In the genomic region with DNA sequence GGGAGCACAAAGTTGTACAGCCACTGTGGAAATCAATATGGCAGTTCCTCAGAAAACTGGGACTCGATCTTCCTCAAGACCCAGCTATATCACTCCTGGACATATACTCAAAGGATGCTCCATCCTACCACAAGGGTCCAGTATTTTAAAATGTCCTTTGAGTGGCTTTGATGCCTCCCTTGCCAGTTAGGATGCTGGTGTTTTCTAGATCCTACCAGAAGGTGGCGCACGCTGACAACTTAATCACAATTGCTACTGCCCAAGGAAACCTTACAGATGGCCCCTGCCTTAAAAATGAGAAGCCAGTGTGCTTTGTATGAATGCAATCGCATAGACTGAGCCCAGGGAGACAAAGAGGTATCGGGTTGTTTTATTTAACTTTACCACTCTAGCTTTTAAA, we compare ENCODE assay signal across 9 mouse cellular contexts. TPM values are rescaled to one million over a fixed set of nuclear protein-coding genes. Genes with fewer than 3 reads are reported as not detected.
DNase-seq lines count a peak whose midpoint lies in the region; ATAC-seq and TF ChIP-seq lines count a peak whose summit lies in the region.
"Had no signal": no experiment of that assay in that cellular context is flagged by ENCODE, and none has a peak within 500 bp of the region (broad histone marks: within the 10 kb centered on the region; RNA-seq: fewer than 3 reads in every experiment).

No protein-coding gene starts in this region.

- peak; percentile 81 for TF ChIP-seq CTCF in G1E (IDR thresholded peaks at IDR 0.05; ENCODE audit: low read depth, low read length)
- peak; percentile 95 for TF ChIP-seq CTCF in layer of hippocampus, adult 2 months (conservative IDR thresholded peaks at IDR 0.05)

- 15% methylated on average over 5 of the region's 5 CpGs for WGBS in forebrain, embryonic 11.5 days

- intact Hi-C loops in heart, postnatal 25 days (cut with DNase I), result loop anchor here (2.0 kb wide), 3 partner anchors 340 to 530 kb away; no protein-coding TSS in a partner anchor

- H3K4me1 ChIP-seq in G1E (ENCODE audit: insufficient read depth, low read depth, low read length), result no peaks in the 10 kb centered on the region
- H3K4me1 ChIP-seq in forebrain, embryonic 11.5 days (replicated peaks; ENCODE audit: control insufficient read depth, insufficient read depth, low read length), result no peaks in the 10 kb centered on the region
- H3K4me1 ChIP-seq: heart, embryonic 15.5 days had no signal

- peak; percentile 75 for DNase-seq in G1E (ENCODE audit: low spot score)
- DNase-seq in c-Kit-positive CD71-negative TER-119-negative erythroid progenitor cells, embryonic 14.5 days (ENCODE audit: low read depth), result peak; percentile 68
- DNase-seq in forebrain, embryonic 11.5 days (ENCODE audit: low spot score), result peak; percentile 86
- peak; percentile 31 for DNase-seq in heart, postnatal 25 days (ENCODE audit: low spot score)
- DNase-seq in layer of hippocampus, adult 2 months (ENCODE audit: low spot score in 2 of 2), result peak; percentile 78 to 87
- peak; percentile 81 for DNase-seq in lung, postnatal 14 days
- peak; percentile 89 for DNase-seq in retina, postnatal 1 day
- DNase-seq in urinary bladder, adult 18-20 months (ENCODE audit: low spot score in 2 of 2), result peak; percentile 27 to 62

- peaks cover 8% of the 10 kb centered on the region; the same call in 1 of the 2 replicates for H3K27me3 ChIP-seq in G1E (ENCODE audit: insufficient read depth, low read length)
- H3K27me3 ChIP-seq in forebrain, embryonic 11.5 days (ENCODE audit: control insufficient read depth, insufficient read depth, low read length), result no peaks in the 10 kb centered on the region
- H3K27me3 ChIP-seq: heart, embryonic 15.5 days had no signal

- no peaks in the 10 kb centered on the region for H3K9me3 ChIP-seq in G1E (replicated peaks)
- H3K9me3 ChIP-seq in forebrain, embryonic 11.5 days (ENCODE audit: control insufficient read depth, low read length), result no peaks in the 10 kb centered on the region
- H3K9me3 ChIP-seq: heart, embryonic 15.5 days had no signal

- H3K4me2 ChIP-seq in forebrain, embryonic 11.5 days (ENCODE audit: low read depth, low read length, severe bottlenecking), result no peak overlapping the region
- H3K4me2 ChIP-seq: heart, embryonic 15.5 days had no signal

- no peak; the same call in 1 of the 2 replicates for ATAC-seq in G1E (ENCODE audit: extremely low read depth, insufficient number of reproducible peaks, low FRiP score, poor library complexity, severe bottlenecking)
- peak; percentile 44; the same call in 1 of the 2 replicates for ATAC-seq in forebrain, embryonic 11.5 days (replicated peaks; ENCODE audit: low FRiP score)

- no peak overlapping the region for H3K4me3 ChIP-seq in G1E (ENCODE audit: low read depth, low read length)
- no peak overlapping the region for H3K4me3 ChIP-seq in forebrain, embryonic 11.5 days (ENCODE audit: low read depth, low read length)
- no peak overlapping the region for H3K4me3 ChIP-seq in layer of hippocampus, adult 2 months
- H3K4me3 ChIP-seq: heart, embryonic 15.5 days had no signal

- peaks cover 18% of the 10 kb centered on the region for H3K36me3 ChIP-seq in G1E (replicated peaks)
- no peaks in the 10 kb centered on the region; the same call in 1 of the 2 replicates for H3K36me3 ChIP-seq in forebrain, embryonic 11.5 days (ENCODE audit: control insufficient read depth, insufficient read depth, low read length)

- peak overlapping the region; percentile 17; the same call in 1 of the 2 replicates for H3K9ac ChIP-seq in forebrain, embryonic 11.5 days (ENCODE audit: low read length)
- H3K9ac ChIP-seq: heart, embryonic 15.5 days had no signal

- H3K27ac ChIP-seq in forebrain, embryonic 11.5 days (ENCODE audit: low read depth, low read length), result no peak overlapping the region
- H3K27ac ChIP-seq in layer of hippocampus, adult 2 months, result no peak overlapping the region
- H3K27ac ChIP-seq: heart, embryonic 15.5 days had no signal

RNA-seq across cellular contexts. Expression of gene Pdcl3, which starts 15.7 kb away (rescaled TPM):
- total RNA-seq in G1E (2014; fragmentation: Nextera tagmentation) (65.5 and 96.3 TPM in 2 replicates), G1E (2017) (63.4 and 67.0 TPM in 2 replicates)
- polyA plus RNA-seq in G1E (2012), result 49.8 and 51.6 TPM in 2 replicates
- 152 and 157 TPM in 2 replicates for polyA plus RNA-seq in forebrain, embryonic 11.5 days (2014; fragmentation: Nextera tagmentation; extraction: Ambion mirVana)
- total RNA-seq in heart, postnatal 25 days (2021), result 10 to 100 TPM; 68.6 to 72.8 TPM
- total RNA-seq in layer of hippocampus, adult 2 months (2021), result 10 to 100 TPM; 36.3 TPM

Comparison
In these comparisons a context has a peak if more than half of its experiments do, and no peak if none do; other contexts are left out.
1. DNase-seq: peak in every context shown above with its lines; median percentile 89 in retina, postnatal 1 day; 86 in forebrain, embryonic 11.5 days; 82 in layer of hippocampus, adult 2 months; 81 in lung, postnatal 14 days; 75 in G1E; 68 in c-Kit-positive CD71-negative TER-119-negative erythroid progenitor cells, embryonic 14.5 days; 44 in urinary bladder, adult 18-20 months; 31 in heart, postnatal 25 days.